Mouse (Mus musculus) neural tube, embryonic 15.5 days (tissue): ENCODE data around the gene Riok1. TPM values are rescaled to one million over a fixed set of nuclear protein-coding genes. Genes with fewer than 3 reads are reported as not detected.

Source experiments
- ATAC-seq: fragments of 200-750 bp; cut with Nextera tagmentation; 2 replicates; pipeline ENCODE4 v1.8.0; 2017; ENCODE audit warnings: mild to moderate bottlenecking, moderate TSS enrichment, moderate library complexity; ENCODE audit not compliant: low FRiP score
- H3K27ac ChIP-seq: fragments of 300-500 bp; sonication (generic); replicated peaks from 2 replicates; pipeline ENCODE4 v1.5.1; 2015; ENCODE audit warnings: mild to moderate bottlenecking, inconsistent platforms
- H3K27me3 ChIP-seq: fragments of 300-500 bp; sonication (generic); replicated peaks from 2 replicates; pipeline ENCODE4 v1.6.1; 2015; ENCODE audit warnings: inconsistent platforms
- H3K36me3 ChIP-seq: fragments of 300-500 bp; sonication (generic); 2 replicates; pipeline ENCODE4 v1.6.1; 2015; ENCODE audit warnings: inconsistent platforms
- H3K4me1 ChIP-seq: fragments of 300-500 bp; sonication (generic); 2 replicates; pipeline ENCODE4 v1.6.1; 2015; ENCODE audit warnings: inconsistent platforms
- H3K4me2 ChIP-seq: fragments of 300-500 bp; sonication (generic); 2 replicates; pipeline ENCODE4 v1.6.1; 2015; ENCODE audit warnings: inconsistent platforms, mild to moderate bottlenecking, moderate library complexity
- H3K4me3 ChIP-seq: fragments of 300-500 bp; sonication (generic); replicated peaks from 2 replicates; pipeline ENCODE4 v1.5.1; 2015; ENCODE audit warnings: mild to moderate bottlenecking, inconsistent platforms
- H3K9ac ChIP-seq: fragments of 300-500 bp; sonication (generic); replicated peaks from 2 replicates; pipeline ENCODE4 v1.6.1; 2015; ENCODE audit warnings: mild to moderate bottlenecking, inconsistent platforms
- H3K9me3 ChIP-seq: fragments of 300-500 bp; sonication (generic); replicated peaks from 2 replicates; pipeline ENCODE4 v1.6.1; 2016; ENCODE audit warnings: inconsistent platforms
- WGBS: fragments of 180-500 bp; shearing (Covaris S2); methylation state at CpG from one replicate; pipeline ENCODE4 v1.1.7; 2015; ENCODE audit warnings: mixed read lengths; 5-methylcytosine and 5-hydroxymethylcytosine counted together
- polyA plus RNA-seq: library from polyadenylated mRNA; unstranded; fragments of >200 nt; fragmentation: Nextera tagmentation; extraction: Ambion mirVana; gene quantifications from 2 replicates; pipeline ENCODE4 v1.2.1, GENCODE M21; 2015

Gene Riok1
- polyA plus RNA-seq, 1 experiment from 2014 or later = 54.4 TPM

DNA sequence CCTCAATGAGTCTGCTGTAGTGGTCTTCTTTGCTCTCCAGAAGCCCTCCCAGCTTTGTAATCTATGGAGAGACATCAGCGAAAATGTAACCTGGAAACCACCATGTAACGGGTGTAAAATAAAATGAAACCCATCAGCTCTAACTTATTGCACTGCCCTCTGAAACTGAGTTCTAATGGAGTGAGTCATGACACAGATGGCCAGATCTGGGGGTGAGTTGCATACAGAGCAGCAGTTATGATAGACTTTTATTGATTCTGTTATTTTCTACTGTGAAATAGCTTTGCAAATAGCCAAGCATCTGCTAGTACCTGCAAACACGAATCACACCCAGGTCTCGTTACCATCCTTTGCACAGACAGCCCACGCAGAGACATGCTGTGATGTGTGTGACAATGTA is 24.4 kb upstream of the Riok1 start:
- Histone ChIP-seq H3K36me3 (no peaks in the 10 kb centered on the region), H3K27ac (no peak overlapping the region), H3K9me3 (no peaks in the 10 kb centered on the region), H3K27me3 (no peaks in the 10 kb centered on the region), H3K4me1 (no peaks in the 10 kb centered on the region), H3K4me2 (no peak overlapping the region), H3K4me3 (no peak overlapping the region), H3K9ac (no peak overlapping the region)
- WGBS = 87% methylated on average over 5 of the region's 5 CpGs
- no peak for ATAC-seq

DNA sequence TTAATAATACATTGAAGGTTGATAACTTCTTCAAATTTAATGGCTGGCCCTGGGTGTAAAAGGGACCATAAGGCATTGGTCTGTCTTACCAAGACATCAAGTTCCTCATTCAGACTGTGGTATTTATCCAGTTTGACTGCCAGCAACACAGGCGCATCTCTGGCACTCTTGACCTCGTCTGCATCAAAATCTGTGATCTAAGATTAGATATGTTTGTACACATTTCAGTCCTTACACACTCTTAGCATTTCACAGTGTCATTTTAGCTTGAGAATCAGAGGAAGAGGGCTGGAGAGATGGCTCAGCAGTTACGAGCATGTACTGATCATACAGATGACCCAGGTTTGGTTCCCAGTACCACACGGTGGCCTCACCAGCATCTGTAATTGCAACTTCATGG is 21.2 kb upstream of the Riok1 start:
- H3K4me1 ChIP-seq = no peaks in the 10 kb centered on the region
- 92% methylated on average over 4 of the region's 4 CpGs for WGBS
- H3K4me2 ChIP-seq = no peak overlapping the region
- no peak for ATAC-seq
- no peaks in the 10 kb centered on the region for H3K36me3 ChIP-seq
- H3K4me3 ChIP-seq = no peak overlapping the region
- H3K27me3 ChIP-seq = no peaks in the 10 kb centered on the region
- H3K9me3 ChIP-seq = no peaks in the 10 kb centered on the region
- no peak overlapping the region for H3K27ac ChIP-seq
- no peak overlapping the region for H3K9ac ChIP-seq

DNA sequence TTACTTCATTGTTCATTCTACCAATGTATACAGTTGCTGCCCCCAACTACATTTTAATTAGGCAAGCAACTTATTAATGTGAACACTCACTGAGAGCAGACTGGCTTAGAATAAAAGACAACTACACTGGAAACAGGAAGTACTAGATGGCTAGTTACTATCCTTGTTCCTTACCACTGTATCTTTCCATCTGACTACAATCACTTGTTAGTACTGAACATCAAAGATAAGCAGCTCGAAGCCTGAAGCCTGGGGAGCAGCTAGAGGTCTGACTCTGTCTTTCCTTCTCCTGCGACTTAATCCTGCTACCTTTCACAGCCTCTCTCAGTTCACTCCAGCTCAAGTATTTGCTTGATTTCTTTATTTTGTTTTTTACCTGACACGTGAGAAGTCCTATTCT is 18.0 kb upstream of the Riok1 start:
- Histone ChIP-seq H3K27me3 (no peaks in the 10 kb centered on the region), H3K4me2 (no peak overlapping the region), H3K9me3 (no peaks in the 10 kb centered on the region), H3K4me3 (no peak overlapping the region), H3K27ac (no peak overlapping the region), H3K9ac (no peak overlapping the region), H3K36me3 (no peaks in the 10 kb centered on the region), H3K4me1 (no peaks in the 10 kb centered on the region)
- ATAC-seq = no peak
- WGBS = 79% methylated on average over 3 of the region's 3 CpGs

DNA sequence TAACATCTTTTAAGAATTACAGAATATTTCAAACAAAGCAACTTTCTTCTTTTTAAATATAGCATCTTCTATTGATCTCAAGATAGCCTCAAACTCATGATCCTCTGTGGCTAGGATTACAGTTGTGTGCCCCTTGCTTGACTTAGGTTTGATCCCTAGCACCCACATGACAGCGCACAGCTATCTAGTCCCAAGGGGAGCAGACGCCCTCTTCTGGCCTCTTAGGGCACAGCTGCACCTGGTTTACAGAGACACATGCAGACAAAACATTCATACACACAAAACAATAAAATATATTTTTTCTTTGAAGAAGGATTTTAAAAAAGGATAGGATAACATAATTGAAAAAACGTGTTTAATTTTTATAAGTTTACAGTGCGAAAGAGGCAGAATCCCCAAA is 10.9 kb upstream of the Riok1 start:
- Histone ChIP-seq H3K27me3 (no peaks in the 10 kb centered on the region), H3K27ac (no peak overlapping the region), H3K4me1 (no peaks in the 10 kb centered on the region), H3K4me2 (no peak overlapping the region), H3K9me3 (no peaks in the 10 kb centered on the region), H3K4me3 (no peak overlapping the region), H3K36me3 (no peaks in the 10 kb centered on the region), H3K9ac (no peak overlapping the region)
- no peak for ATAC-seq
- 49% methylated on average over 4 of the region's 4 CpGs for WGBS

DNA sequence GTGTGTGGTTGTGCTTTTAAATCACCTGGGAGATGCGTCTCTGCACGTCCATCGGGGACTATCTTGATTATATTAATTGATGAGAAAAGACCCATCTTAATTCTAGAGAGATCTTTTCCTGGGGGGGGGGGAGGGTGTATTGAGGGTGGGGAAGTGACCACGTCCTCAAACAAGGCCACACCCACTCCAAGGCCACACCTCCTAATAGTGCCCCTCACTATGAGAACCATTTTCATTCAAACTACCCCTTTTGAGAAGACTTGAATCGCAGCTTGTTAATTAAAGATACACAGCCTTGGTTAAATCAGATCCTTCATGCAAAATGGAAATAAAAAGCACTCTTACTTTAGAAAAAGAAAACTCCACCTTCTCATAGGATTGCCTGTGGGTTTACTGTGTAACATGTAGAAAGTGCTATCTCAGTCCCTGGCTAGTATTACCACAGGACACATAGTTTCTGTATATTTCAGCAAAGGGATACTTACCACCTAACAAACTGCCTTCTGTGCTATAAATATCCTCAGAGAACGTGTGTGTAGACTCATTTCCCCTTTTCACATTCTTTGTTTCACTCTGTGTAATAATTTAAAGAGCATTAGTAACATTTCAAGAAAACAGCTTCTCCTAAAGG is 9.1 kb upstream of the Riok1 start:
- no peaks in the 10 kb centered on the region for H3K4me1 ChIP-seq
- WGBS = 65% methylated on average over 6 of the region's 6 CpGs
- H3K27me3 ChIP-seq = no peaks in the 10 kb centered on the region
- no peak for ATAC-seq
- H3K27ac ChIP-seq = no peak overlapping the region
- no peaks in the 10 kb centered on the region for H3K9me3 ChIP-seq
- no peak overlapping the region for H3K9ac ChIP-seq
- no peak overlapping the region for H3K4me2 ChIP-seq
- no peaks in the 10 kb centered on the region for H3K36me3 ChIP-seq
- H3K4me3 ChIP-seq = no peak overlapping the region

DNA sequence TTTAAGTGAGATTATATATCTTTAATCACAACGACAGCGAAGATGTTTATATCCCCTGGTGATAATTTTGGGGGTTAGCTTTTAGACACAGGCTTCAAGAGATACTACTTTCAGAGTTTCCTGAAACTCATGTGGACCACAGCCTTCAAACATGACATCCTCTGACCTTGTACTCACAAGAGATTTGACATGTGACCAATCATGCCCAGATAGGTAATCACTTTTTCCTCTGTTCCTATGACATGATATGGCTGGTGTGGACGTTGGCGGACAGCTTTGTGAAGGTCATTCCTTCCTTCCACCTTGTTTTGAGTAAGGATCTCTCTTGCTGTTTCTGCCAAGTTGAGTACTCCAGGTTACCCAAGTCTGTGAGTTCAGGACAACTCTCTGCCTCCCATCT is 8.4 kb upstream of the Riok1 start:
- no peak for ATAC-seq
- no peak overlapping the region for H3K4me3 ChIP-seq
- no peaks in the 10 kb centered on the region for H3K27me3 ChIP-seq
- no peaks in the 10 kb centered on the region for H3K36me3 ChIP-seq
- H3K4me1 ChIP-seq = no peaks in the 10 kb centered on the region
- 87% methylated on average over 4 of the region's 4 CpGs for WGBS
- no peaks in the 10 kb centered on the region for H3K9me3 ChIP-seq
- H3K4me2 ChIP-seq = no peak overlapping the region
- H3K9ac ChIP-seq = no peak overlapping the region
- H3K27ac ChIP-seq = no peak overlapping the region

DNA sequence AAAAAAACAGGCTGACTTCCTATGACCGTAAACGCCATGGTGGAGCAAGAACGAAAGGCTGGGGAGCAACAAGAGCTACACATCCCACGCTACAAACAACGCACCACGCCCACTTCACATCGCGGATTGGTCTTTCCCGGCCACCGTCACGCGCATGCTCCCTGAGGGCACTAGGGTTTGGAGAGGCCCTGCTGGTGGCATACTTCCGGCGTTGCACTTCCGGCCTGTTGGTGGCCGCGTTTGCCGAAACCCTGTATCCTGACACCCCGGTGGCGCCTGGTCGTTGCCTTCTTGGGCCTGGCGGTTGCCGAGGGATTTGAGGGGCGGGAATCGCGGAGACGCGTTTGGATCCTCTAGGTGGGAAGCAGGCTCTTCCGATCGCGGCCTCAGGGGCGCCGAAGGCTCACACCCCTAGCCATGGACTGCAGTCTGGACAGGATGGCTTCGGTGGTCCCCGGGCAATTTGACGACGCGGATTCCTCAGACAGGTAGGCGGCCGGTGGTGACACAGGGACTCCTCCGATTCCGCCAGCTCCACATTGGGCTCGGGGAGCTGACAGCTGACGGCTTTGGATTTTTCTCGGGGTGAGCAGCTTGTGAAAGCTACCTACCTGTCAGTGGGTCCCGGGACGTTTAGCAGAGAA is 371 bp downstream of the Riok1 start, which contains the start of gene Cage1:
Cage1 (minus strand) TSS at position 26 of the 644 bp plus-strand sequence.
- peak within 1 kb of the TSS; percentile 95 for H3K4me2 ChIP-seq
- peaks cover 24% of the 10 kb centered on the region for H3K4me1 ChIP-seq
- H3K9me3 ChIP-seq = no peaks in the 10 kb centered on the region
- H3K9ac ChIP-seq = peak within 1 kb of the TSS; percentile 77
- peak within 1 kb of the TSS; percentile 86 for H3K4me3 ChIP-seq
- peak; percentile 98 for ATAC-seq
- peak within 1 kb of the TSS; percentile 88 for H3K27ac ChIP-seq
- H3K27me3 ChIP-seq = no peaks in the 10 kb centered on the region
- peaks cover 24% of the 10 kb centered on the region for H3K36me3 ChIP-seq
- WGBS = under 1% methylated on average over 47 of the region's 47 CpGs

DNA sequence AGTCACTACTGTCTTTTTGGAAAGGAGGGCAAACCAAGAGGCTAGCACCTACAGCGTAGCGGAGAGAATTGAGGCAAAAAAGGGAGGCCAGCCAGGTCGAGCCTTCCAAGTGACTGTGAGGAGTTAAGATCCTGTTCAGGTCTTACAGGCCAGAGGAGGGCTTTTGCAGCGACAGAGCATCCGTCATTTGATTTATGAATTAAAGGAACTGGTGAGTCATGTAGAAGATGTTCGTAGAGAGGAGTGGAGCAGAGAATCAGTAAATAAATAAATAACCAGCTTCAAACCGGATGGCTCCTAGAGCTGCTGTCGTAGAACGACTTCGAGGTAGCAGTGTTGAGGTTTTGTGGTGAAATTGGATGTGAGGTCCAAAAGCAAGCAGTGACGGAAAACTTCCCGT is 1.0 kb downstream of the Riok1 start:
- WGBS = 55% methylated on average over 12 of the region's 12 CpGs
- Histone ChIP-seq H3K27me3 (no peaks in the 10 kb centered on the region), H3K9me3 (no peaks in the 10 kb centered on the region), H3K27ac (no peak overlapping the region), H3K4me3 (peak overlapping the region; percentile 86), H3K36me3 (peaks cover 29% of the 10 kb centered on the region), H3K9ac (peak overlapping the region; percentile 77), H3K4me1 (peaks cover 24% of the 10 kb centered on the region), H3K4me2 (peak overlapping the region; percentile 95)
- ATAC-seq = no peak

DNA sequence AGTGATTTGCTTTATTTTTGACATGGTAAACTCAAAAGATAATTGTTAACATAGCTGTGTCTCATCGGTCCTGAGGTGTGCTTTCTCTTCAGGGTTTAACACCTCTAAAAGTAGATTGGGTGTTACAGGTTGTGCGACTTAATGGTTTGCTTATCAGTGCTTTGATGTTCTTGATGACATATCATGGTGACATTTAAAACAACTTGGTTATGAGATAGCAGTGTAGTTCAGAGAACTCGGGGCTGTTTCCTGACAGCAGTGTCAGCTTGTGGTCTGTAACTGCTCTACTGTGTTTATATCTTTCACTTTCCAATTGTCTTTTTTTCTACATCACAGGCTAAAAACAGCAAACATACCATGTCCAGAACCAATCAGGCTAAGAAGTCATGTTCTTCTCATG is 13.1 kb downstream of the Riok1 start:
- H3K27me3 ChIP-seq = no peaks in the 10 kb centered on the region
- no peak overlapping the region for H3K4me2 ChIP-seq
- 94% methylated on average over 3 of the region's 3 CpGs for WGBS
- no peaks in the 10 kb centered on the region for H3K9me3 ChIP-seq
- no peak overlapping the region for H3K27ac ChIP-seq
- ATAC-seq = no peak
- H3K36me3 ChIP-seq = peaks cover 88% of the 10 kb centered on the region
- no peak overlapping the region for H3K4me3 ChIP-seq
- no peak overlapping the region for H3K9ac ChIP-seq
- H3K4me1 ChIP-seq = no peaks in the 10 kb centered on the region

DNA sequence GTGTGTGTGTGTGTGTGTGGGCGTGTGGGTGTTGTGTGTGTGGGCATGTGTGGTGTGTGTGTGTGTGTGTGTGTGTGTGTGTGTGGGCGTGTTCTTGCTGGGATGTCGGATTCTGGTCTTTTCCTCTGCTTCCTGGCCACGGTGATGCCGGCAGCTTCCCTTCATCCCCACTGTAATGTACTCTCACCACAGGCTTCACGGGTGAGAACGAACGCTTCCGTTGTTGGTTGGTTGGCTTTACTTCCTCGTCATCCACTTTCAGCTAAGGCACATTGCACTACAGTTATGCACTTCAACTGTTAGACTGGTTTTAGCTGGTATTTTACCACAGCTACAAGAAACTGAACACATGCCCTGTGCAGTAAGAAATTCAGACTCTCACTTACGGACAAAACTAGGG is 25.9 kb downstream of the Riok1 start:
- Histone ChIP-seq H3K27me3 (no peaks in the 10 kb centered on the region), H3K36me3 (peaks cover 40% of the 10 kb centered on the region), H3K4me1 (no peaks in the 10 kb centered on the region), H3K4me3 (no peak overlapping the region), H3K27ac (no peak overlapping the region), H3K4me2 (no peak overlapping the region), H3K9me3 (no peaks in the 10 kb centered on the region), H3K9ac (no peak overlapping the region)
- ATAC-seq = no peak
- WGBS = 95% methylated on average over 11 of the region's 11 CpGs

DNA sequence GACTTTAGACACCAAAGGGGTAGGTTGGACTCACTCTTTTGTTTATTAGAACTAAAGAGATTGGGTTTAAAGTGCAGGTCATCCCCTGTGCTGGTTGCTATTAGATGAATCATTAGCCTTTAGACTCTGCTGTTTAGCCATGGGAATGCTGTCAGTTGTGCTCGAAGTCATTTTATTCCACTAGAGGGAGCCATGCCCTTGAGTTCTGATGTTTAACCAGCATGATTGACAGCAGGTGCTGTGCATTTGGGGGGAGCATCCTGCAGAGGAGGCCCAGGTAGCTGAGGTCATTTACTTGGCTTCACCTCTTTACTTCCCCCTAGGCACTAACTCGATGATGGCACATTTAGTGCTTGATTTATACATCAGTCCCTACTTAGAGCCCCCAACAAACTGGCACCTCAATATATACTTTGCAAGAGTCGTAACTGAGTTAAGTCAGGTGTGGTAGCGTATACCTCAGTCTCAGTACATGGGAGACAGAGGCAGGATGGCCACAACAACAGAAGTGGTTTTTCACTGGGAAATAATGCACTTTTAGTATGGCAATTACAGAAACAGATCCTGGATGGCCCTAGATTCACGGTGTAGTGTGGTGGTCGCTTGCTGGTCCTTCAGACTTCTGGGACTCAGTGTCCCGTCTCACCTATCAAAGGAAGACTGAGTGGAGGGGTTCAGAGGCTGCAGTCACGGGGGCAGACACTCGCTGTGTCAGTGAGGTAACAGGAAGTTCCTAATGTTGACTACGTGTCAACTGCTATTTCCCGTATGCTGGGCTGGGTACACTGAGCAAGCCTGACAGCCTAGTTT is 28.3 kb downstream of the Riok1 start:
- Histone ChIP-seq H3K9ac (no peak overlapping the region), H3K27ac (no peak overlapping the region), H3K27me3 (no peaks in the 10 kb centered on the region), H3K4me3 (no peak overlapping the region), H3K4me2 (no peak overlapping the region), H3K36me3 (peaks cover 23% of the 10 kb centered on the region), H3K9me3 (no peaks in the 10 kb centered on the region), H3K4me1 (no peaks in the 10 kb centered on the region)
- WGBS = 73% methylated on average over 11 of the region's 11 CpGs
- ATAC-seq = no peak

DNA sequence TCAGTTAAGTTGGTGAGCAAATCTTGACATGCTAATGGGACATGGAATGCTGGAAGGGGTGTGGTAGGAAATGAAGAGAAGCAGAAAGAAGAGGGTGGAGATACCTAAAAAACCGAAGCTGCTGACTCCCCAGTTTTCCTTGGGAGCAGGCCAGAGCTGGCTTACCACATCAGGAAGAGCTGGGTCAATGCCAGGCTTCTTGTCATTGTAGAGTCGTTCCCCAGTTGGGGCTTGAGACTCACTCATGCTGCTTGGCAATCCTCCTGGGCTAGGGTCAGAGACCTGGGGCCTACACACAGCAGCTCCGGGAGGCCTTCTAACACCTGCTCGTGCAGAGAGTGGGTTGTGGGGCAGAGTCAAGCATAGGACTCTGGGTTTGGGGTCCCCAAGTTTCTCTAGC is 34.1 kb downstream of the Riok1 start:
- Histone ChIP-seq H3K9ac (no peak overlapping the region), H3K27ac (no peak overlapping the region), H3K9me3 (no peaks in the 10 kb centered on the region), H3K4me1 (no peaks in the 10 kb centered on the region), H3K4me3 (no peak overlapping the region), H3K4me2 (no peak overlapping the region), H3K36me3 (no peaks in the 10 kb centered on the region; the same call in 1 of the 2 replicates), H3K27me3 (no peaks in the 10 kb centered on the region)
- no peak for ATAC-seq
- 77% methylated on average over 4 of the region's 4 CpGs for WGBS
